Mouse (Mus musculus): ENCODE data around the gene Psmb8. TPM values are rescaled to one million over a fixed set of nuclear protein-coding genes. Genes with fewer than 3 reads are reported as not detected.

Gene Psmb8
- polyA plus RNA-seq, 1 experiment = 8.7 TPM

DNA sequence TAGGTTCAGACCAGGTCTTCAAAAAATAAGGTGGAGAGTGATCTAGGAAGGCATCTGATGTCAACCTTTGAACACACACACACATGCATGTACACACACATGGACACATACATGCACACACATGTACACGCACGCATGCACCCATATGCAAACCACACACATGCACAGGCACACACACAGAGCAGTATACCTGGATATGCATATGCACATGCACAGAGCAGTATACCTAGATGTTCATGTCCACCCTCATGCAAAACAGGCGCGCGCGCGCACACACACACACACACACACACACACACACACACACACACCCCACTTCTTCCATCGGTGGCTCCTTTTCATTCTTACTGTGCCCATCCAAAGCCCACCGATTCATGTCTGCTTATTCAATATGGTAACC lies 10.3 kb downstream of the Psmb8 start:
- no peak for TF ChIP-seq POLR2A (IDR thresholded peaks at IDR 0.05; ENCODE audit: extremely low read depth, insufficient read depth, low read length)
- no peak for TF ChIP-seq CTCF (IDR thresholded peaks at IDR 0.05; ENCODE audit: extremely low read depth, insufficient read depth, low read length)
- H3K4me1 ChIP-seq (ENCODE audit: control insufficient read depth, insufficient read depth, low read length) = no peaks in the 10 kb centered on the region
- no peak overlapping the region for H3K4me3 ChIP-seq (ENCODE audit: insufficient read depth, low read length)
- H3K27ac ChIP-seq (ENCODE audit: insufficient read depth, low read length) = no peak overlapping the region

DNA sequence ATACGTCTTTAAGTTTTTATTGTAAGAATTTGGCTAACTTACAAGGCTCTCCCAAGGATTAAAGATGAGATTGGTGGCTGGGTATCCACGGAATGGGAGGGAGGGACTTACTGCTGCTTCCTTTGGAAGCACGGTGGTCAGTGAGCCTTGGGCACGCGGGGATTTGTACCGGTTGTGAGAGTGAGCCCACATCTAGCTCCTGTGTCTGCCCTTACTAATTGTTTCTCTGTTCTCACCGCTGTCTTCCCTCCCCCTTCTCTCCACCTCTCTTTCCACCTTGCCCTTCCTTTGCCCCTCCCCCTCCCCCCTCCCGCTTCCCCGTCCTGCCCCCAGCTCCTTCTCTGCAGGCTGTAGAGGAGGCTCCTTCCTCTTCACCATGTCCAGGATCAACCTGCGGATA lies 10.9 kb downstream of the Psmb8 start:
- H3K4me1 ChIP-seq (ENCODE audit: control insufficient read depth, insufficient read depth, low read length) = no peaks in the 10 kb centered on the region
- no peak overlapping the region for H3K27ac ChIP-seq (ENCODE audit: insufficient read depth, low read length)
- no peak overlapping the region for H3K4me3 ChIP-seq (ENCODE audit: insufficient read depth, low read length)
- TF ChIP-seq POLR2A (IDR thresholded peaks at IDR 0.05; ENCODE audit: extremely low read depth, insufficient read depth, low read length) (no peak), CTCF (IDR thresholded peaks at IDR 0.05; ENCODE audit: extremely low read depth, insufficient read depth, low read length) (no peak)

DNA sequence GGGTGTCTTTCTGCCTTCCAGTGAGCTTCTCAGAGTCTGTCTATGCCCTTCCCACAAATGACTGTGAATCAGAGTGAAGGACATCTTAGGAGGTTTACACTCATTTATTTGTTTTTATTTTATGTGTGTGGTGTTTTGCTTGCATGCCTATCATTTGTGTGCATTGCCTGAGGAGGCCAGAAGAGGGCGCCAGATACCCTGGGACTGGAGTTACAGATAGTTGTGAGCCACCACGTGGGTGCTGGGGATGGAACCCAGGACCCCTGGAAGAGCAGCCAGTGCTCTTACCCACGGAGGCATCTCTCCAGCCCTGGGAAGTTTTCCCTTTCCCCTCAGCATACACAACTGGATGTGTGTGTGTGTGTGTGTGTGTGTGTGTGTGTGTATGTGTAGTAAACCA lies 12.2 kb downstream of the Psmb8 start:
- TF ChIP-seq POLR2A (IDR thresholded peaks at IDR 0.05; ENCODE audit: extremely low read depth, insufficient read depth, low read length) (no peak), CTCF (IDR thresholded peaks at IDR 0.05; ENCODE audit: extremely low read depth, insufficient read depth, low read length) (no peak)
- Histone ChIP-seq H3K27ac (ENCODE audit: insufficient read depth, low read length) (no peak overlapping the region), H3K4me1 (ENCODE audit: control insufficient read depth, insufficient read depth, low read length) (no peaks in the 10 kb centered on the region), H3K4me3 (ENCODE audit: insufficient read depth, low read length) (no peak overlapping the region)

GRCm38 (mm10) chr17:34210599-34210998 lies 13.1 kb downstream of the Psmb8 start:
- Histone ChIP-seq H3K4me3 (ENCODE audit: insufficient read depth, low read length) (no peak overlapping the region), H3K27ac (ENCODE audit: insufficient read depth, low read length) (no peak overlapping the region), H3K4me1 (ENCODE audit: control insufficient read depth, insufficient read depth, low read length) (no peaks in the 10 kb centered on the region)
- no peak for TF ChIP-seq CTCF (IDR thresholded peaks at IDR 0.05; ENCODE audit: extremely low read depth, insufficient read depth, low read length)
- no peak for TF ChIP-seq POLR2A (IDR thresholded peaks at IDR 0.05; ENCODE audit: extremely low read depth, insufficient read depth, low read length)

- Histone ChIP-seq H3K4me1 (ENCODE audit: control insufficient read depth, insufficient read depth, low read length) (no peaks in the 10 kb centered on the region), H3K27ac (ENCODE audit: insufficient read depth, low read length) (no peak overlapping the region), H3K4me3 (ENCODE audit: insufficient read depth, low read length) (no peak overlapping the region)
- TF ChIP-seq CTCF (IDR thresholded peaks at IDR 0.05; ENCODE audit: extremely low read depth, insufficient read depth, low read length) (no peak), POLR2A (IDR thresholded peaks at IDR 0.05; ENCODE audit: extremely low read depth, insufficient read depth, low read length) (no peak)
These were observed 14.3 kb downstream of the Psmb8 start for GRCm38 (mm10) chr17:34211746-34212365.

- H3K4me3 ChIP-seq (ENCODE audit: insufficient read depth, low read length) = no peak overlapping the region
- H3K27ac ChIP-seq (ENCODE audit: insufficient read depth, low read length) = no peak overlapping the region
- TF ChIP-seq CTCF (IDR thresholded peaks at IDR 0.05; ENCODE audit: extremely low read depth, insufficient read depth, low read length) (no peak), POLR2A (IDR thresholded peaks at IDR 0.05; ENCODE audit: extremely low read depth, insufficient read depth, low read length) (no peak)
- H3K4me1 ChIP-seq (ENCODE audit: control insufficient read depth, insufficient read depth, low read length) = no peaks in the 10 kb centered on the region
These were observed 16.4 kb downstream of the Psmb8 start for GRCm38 (mm10) chr17:34213936-34214335.

- Histone ChIP-seq H3K27ac (ENCODE audit: insufficient read depth, low read length) (no peak overlapping the region), H3K4me3 (ENCODE audit: insufficient read depth, low read length) (no peak overlapping the region), H3K4me1 (ENCODE audit: control insufficient read depth, insufficient read depth, low read length) (no peaks in the 10 kb centered on the region)
- TF ChIP-seq POLR2A (IDR thresholded peaks at IDR 0.05; ENCODE audit: extremely low read depth, insufficient read depth, low read length) (no peak), CTCF (IDR thresholded peaks at IDR 0.05; ENCODE audit: extremely low read depth, insufficient read depth, low read length) (no peak)
These were observed 17.7 kb downstream of the Psmb8 start for GRCm38 (mm10) chr17:34215176-34215575.

DNA sequence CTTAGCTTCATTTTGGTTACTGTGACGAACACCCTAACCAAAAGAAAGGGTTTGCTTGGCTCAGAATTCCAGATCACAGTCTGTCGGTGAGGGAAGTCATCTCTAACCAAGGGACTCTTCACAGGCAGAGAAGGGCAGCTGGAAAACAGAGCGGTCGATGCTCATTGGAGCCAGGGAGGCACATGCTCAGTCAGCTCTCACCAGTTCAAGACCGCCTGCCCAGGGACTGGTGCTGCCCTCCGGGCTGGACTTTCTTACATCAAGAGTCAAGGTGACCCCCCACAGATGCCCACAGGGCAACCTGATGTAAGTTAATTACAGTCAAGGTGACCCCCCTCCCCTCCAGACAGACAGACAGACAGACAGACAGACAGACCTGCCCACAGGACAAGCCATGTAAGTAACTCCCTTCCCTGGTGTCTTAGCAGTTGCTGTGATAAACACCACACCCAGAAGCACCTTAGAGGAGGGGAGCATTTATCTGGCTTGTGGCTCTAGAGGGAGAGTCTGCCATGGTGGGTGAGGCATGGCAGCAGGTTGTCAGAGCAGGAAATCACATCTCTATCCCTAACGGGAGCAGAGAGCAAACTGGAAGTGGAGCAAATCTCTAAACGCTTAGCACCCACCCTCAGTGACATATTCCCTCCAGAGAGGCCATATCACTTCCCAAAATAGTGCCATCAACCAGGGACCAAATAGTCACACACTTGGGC lies 19.9 kb downstream of the Psmb8 start:
- H3K27ac ChIP-seq (ENCODE audit: insufficient read depth, low read length) = no peak overlapping the region
- TF ChIP-seq POLR2A (IDR thresholded peaks at IDR 0.05; ENCODE audit: extremely low read depth, insufficient read depth, low read length) = no peak
- no peak for TF ChIP-seq CTCF (IDR thresholded peaks at IDR 0.05; ENCODE audit: extremely low read depth, insufficient read depth, low read length)
- H3K4me3 ChIP-seq (ENCODE audit: insufficient read depth, low read length) = no peak overlapping the region
- H3K4me1 ChIP-seq (ENCODE audit: control insufficient read depth, insufficient read depth, low read length) = no peaks in the 10 kb centered on the region

DNA sequence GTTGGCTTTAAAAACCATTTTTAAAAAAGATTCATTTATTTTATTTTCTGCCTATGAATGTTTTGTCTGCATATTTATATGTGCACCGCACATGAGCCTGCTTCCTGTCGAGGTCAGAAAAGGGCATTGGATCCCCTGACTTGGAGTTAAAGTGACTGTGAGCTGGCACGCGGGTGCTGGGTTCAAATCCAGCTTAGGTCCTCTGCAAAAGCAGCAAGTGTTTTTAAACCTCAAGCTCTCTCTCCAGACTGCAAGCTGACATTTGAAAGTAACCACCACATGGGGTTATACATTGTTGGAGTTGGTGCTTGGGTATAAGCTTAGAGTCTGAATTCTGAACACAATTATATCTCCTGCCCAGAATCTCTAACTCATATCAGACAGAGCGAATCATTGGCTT lies 20.5 kb downstream of the Psmb8 start:
- no peak for TF ChIP-seq POLR2A (IDR thresholded peaks at IDR 0.05; ENCODE audit: extremely low read depth, insufficient read depth, low read length)
- TF ChIP-seq CTCF (IDR thresholded peaks at IDR 0.05; ENCODE audit: extremely low read depth, insufficient read depth, low read length) = no peak
- Histone ChIP-seq H3K4me1 (ENCODE audit: control insufficient read depth, insufficient read depth, low read length) (no peaks in the 10 kb centered on the region), H3K27ac (ENCODE audit: insufficient read depth, low read length) (no peak overlapping the region), H3K4me3 (ENCODE audit: insufficient read depth, low read length) (no peak overlapping the region)

GRCm38 (mm10) chr17:34218675-34219074 lies 21.2 kb downstream of the Psmb8 start:
- TF ChIP-seq POLR2A (IDR thresholded peaks at IDR 0.05; ENCODE audit: extremely low read depth, insufficient read depth, low read length) (no peak), CTCF (IDR thresholded peaks at IDR 0.05; ENCODE audit: extremely low read depth, insufficient read depth, low read length) (no peak)
- H3K27ac ChIP-seq (ENCODE audit: insufficient read depth, low read length) = no peak overlapping the region
- H3K4me3 ChIP-seq (ENCODE audit: insufficient read depth, low read length) = no peak overlapping the region
- no peaks in the 10 kb centered on the region for H3K4me1 ChIP-seq (ENCODE audit: control insufficient read depth, insufficient read depth, low read length)
